Mouse (Mus musculus) liver, embryonic 11.5 days (tissue): ENCODE data around the gene Gm21981. TPM values are rescaled to one million over a fixed set of nuclear protein-coding genes. Genes with fewer than 3 reads are reported as not detected.

Experiments
- ATAC-seq: fragments of 200-750 bp; cut with Nextera tagmentation; replicated peaks from 2 replicates; pipeline ENCODE4 v1.8.0; 2017; ENCODE audit warnings: moderate number of reproducible peaks, mild to moderate bottlenecking, moderate TSS enrichment, moderate library complexity; ENCODE audit not compliant: low FRiP score
- DNase-seq: peaks from one replicate; pipeline ENCODE4 v3.0.0-alpha.2; 2017; ENCODE audit warnings: low spot score
- H3K27ac ChIP-seq: fragments of 300-500 bp; sonication (generic); 2 replicates; pipeline ENCODE4 v1.5.1; 2014; ENCODE audit warnings: mild to moderate bottlenecking, low read depth, low read length, control low read depth
- H3K27me3 ChIP-seq: fragments of 300-500 bp; sonication (generic); replicated peaks from 2 replicates; pipeline ENCODE4 v1.6.1; 2014; ENCODE audit warnings: low read length, mixed read lengths; ENCODE audit not compliant: control insufficient read depth, insufficient read depth
- H3K36me3 ChIP-seq: fragments of 300-500 bp; sonication (generic); 2 replicates; pipeline ENCODE4 v1.6.1; 2014; ENCODE audit warnings: mild to moderate bottlenecking, low read length, moderate library complexity, mixed read lengths; ENCODE audit not compliant: control insufficient read depth, insufficient read depth
- H3K4me1 ChIP-seq: fragments of 300-500 bp; sonication (generic); replicated peaks from 2 replicates; pipeline ENCODE4 v1.6.1; 2014; ENCODE audit warnings: low read length, mixed read lengths; ENCODE audit not compliant: control insufficient read depth, insufficient read depth
- H3K4me2 ChIP-seq: fragments of 300-500 bp; sonication (generic); 2 replicates; pipeline ENCODE4 v1.6.1; 2014; ENCODE audit warnings: mild to moderate bottlenecking, control low read depth, moderate library complexity
- H3K4me3 ChIP-seq: fragments of 300-500 bp; sonication (generic); 2 replicates; pipeline ENCODE4 v1.5.1; 2014; ENCODE audit warnings: low read depth, low read length, control low read depth
- H3K9ac ChIP-seq: fragments of 300-500 bp; sonication (generic); 2 replicates; pipeline ENCODE4 v1.6.1; 2014; ENCODE audit warnings: low read depth, low read length, control low read depth
- H3K9me3 ChIP-seq: fragments of 300-500 bp; sonication (generic); 2 replicates; pipeline ENCODE4 v1.6.1; 2016; ENCODE audit warnings: low read length, inconsistent platforms, mixed read lengths; ENCODE audit not compliant: control insufficient read depth
- WGBS: fragments of 180-500 bp; shearing (Covaris S2); extraction: QIAGEN DNeasy Blood & Tissue Kit; methylation state at CpG from one replicate; pipeline ENCODE4 v1.1.7; 2014; 5-methylcytosine and 5-hydroxymethylcytosine counted together
- polyA plus RNA-seq: library from polyadenylated mRNA; unstranded; fragments of >200 nt; fragmentation: Nextera tagmentation; extraction: Ambion mirVana; gene quantifications from 2 replicates; pipeline ENCODE4 v1.2.1, GENCODE M21; 2014

The Gm21981 gene
- polyA plus RNA-seq, 1 experiment from 2014 or later = 0.49 TPM

DNA sequence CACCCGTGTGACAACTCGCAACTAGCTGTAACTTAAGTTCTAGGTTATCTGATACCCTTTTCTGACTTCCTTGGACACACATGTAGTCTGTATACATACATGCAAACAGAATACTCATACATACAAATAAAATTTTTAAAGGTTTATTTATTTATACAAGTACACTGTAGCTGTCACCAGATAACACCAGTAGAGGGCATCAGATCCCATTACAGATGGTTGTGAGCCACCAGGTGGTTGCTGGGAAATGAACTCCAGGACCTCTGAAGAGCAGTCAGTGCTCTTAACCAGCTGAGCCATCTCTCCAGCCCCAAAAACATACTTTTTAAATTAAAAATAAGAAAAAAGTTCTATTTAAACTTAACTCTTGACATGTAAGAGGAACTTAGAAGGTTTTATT is 51.3 kb downstream of the Gm21981 start:
- H3K4me1 ChIP-seq = no peaks in the 10 kb centered on the region; the same call in 1 of the 2 replicates
- DNase-seq = no peak

More for the DNA sequence above, 51.3 kb downstream of the Gm21981 start:
- 86% methylated on average over 2 of the region's 2 CpGs for WGBS
- Histone ChIP-seq H3K27me3 (no peaks in the 10 kb centered on the region), H3K27ac (no peak overlapping the region), H3K9ac (no peak overlapping the region), H3K36me3 (no peaks in the 10 kb centered on the region), H3K9me3 (no peaks in the 10 kb centered on the region), H3K4me2 (no peak overlapping the region), H3K4me3 (no peak overlapping the region)
- no peak for ATAC-seq

Other genes starting within 250 kb of the Gm21981 start
- gene Taf8, start 192.2 kb downstream of the Gm21981 start, polyA plus RNA-seq = 20.7 and 21.3 TPM in 2 replicates
- gene Ccnd3, start 189.4 kb downstream of the Gm21981 start, polyA plus RNA-seq = 525 and 530 TPM in 2 replicates
- 43.1 and 45.9 TPM in 2 replicates for gene Bysl, start 83.0 kb downstream of the Gm21981 start, polyA plus RNA-seq
- 48.9 and 53.3 TPM in 2 replicates for gene Med20, start 82.9 kb downstream of the Gm21981 start, polyA plus RNA-seq
- gene Gm20517, start 82.9 kb downstream of the Gm21981 start, polyA plus RNA-seq = 1.5 and 2.5 TPM in 2 replicates
- 4.1 and 4.8 TPM in 2 replicates for gene Usp49, start 63.8 kb downstream of the Gm21981 start, polyA plus RNA-seq
- gene Tomm6, start 6.1 kb downstream of the Gm21981 start, polyA plus RNA-seq = 442 and 486 TPM in 2 replicates
- gene Frs3, start 5.4 kb downstream of the Gm21981 start, polyA plus RNA-seq = 2.3 and 3.5 TPM in 2 replicates
- 0.44 and 1.7 TPM in 2 replicates for gene Prickle4, start 281 bp upstream of the Gm21981 start, polyA plus RNA-seq
- not detected in 2 replicates for gene Pgc, start 32.4 kb upstream of the Gm21981 start, polyA plus RNA-seq
- 9.6 and 9.8 TPM in 2 replicates for gene Tfeb, start 42.6 kb upstream of the Gm21981 start, polyA plus RNA-seq
- gene Mdfi, start 140.2 kb upstream of the Gm21981 start, polyA plus RNA-seq = 15.9 and 16.3 TPM in 2 replicates
- gene Foxp4, start 230.2 kb upstream of the Gm21981 start, polyA plus RNA-seq = 21.3 and 21.6 TPM in 2 replicates